Mouse (Mus musculus): ENCODE results near the gene Ptpn6. TPM values are rescaled to one million over a fixed set of nuclear protein-coding genes. Genes with fewer than 3 reads are reported as not detected.

Gene Ptpn6
- polyA plus RNA-seq, 1 experiment, result 24.2 TPM

Other genes with a start within 250 kb of the Ptpn6 start
- gene C1rl, start 245.6 kb downstream of the Ptpn6 start, polyA plus RNA-seq (2012; rRNA removed), result 4.0 and 4.1 TPM in 2 replicates
- gene C1ra, start 226.3 kb downstream of the Ptpn6 start, polyA plus RNA-seq (2012; rRNA removed), result 39.6 and 67.0 TPM in 2 replicates
- gene C1s1, start 196.4 kb downstream of the Ptpn6 start, polyA plus RNA-seq (2012; rRNA removed), result 141 and 152 TPM in 2 replicates
- 0.10 TPM in 1 of 2 replicates, not detected in the other for gene C1rb, start 168.4 kb downstream of the Ptpn6 start, polyA plus RNA-seq (2012; rRNA removed)
- 2.1 and 2.5 TPM in 2 replicates for gene C1s2, start 102.6 kb downstream of the Ptpn6 start, polyA plus RNA-seq (2012; rRNA removed)
- 141 and 147 TPM in 2 replicates for gene Lpcat3, start 75.7 kb downstream of the Ptpn6 start, polyA plus RNA-seq (2012; rRNA removed)
- 43.6 and 44.2 TPM in 2 replicates for gene Emg1, start 26.5 kb downstream of the Ptpn6 start, polyA plus RNA-seq (2012; rRNA removed)
- 131 and 138 TPM in 2 replicates for gene Phb2, start 26.4 kb downstream of the Ptpn6 start, polyA plus RNA-seq (2012; rRNA removed)
- gene Grcc10, start 2.7 kb upstream of the Ptpn6 start, polyA plus RNA-seq (2012; rRNA removed), result 329 and 371 TPM in 2 replicates
- not detected in 2 replicates for gene Gm45234, start 17.3 kb upstream of the Ptpn6 start, polyA plus RNA-seq (2012; rRNA removed)
- 22.4 and 55.8 TPM in 2 replicates for gene Atn1, start 17.8 kb upstream of the Ptpn6 start, polyA plus RNA-seq (2012; rRNA removed)
- gene Eno2, start 31.0 kb upstream of the Ptpn6 start, polyA plus RNA-seq (2012; rRNA removed), result 5.3 TPM in 2 replicates
- 3.1 and 4.6 TPM in 2 replicates for gene Lrrc23, start 41.0 kb upstream of the Ptpn6 start, polyA plus RNA-seq (2012; rRNA removed)
- 19.8 and 20.5 TPM in 2 replicates for gene Spsb2, start 69.9 kb upstream of the Ptpn6 start, polyA plus RNA-seq (2012; rRNA removed)
- 494 and 839 TPM in 2 replicates for gene Tpi1, start 75.6 kb upstream of the Ptpn6 start, polyA plus RNA-seq (2012; rRNA removed)
- gene Usp5, start 90.8 kb upstream of the Ptpn6 start, polyA plus RNA-seq (2012; rRNA removed), result 107 and 120 TPM in 2 replicates
- 7.5 and 8.2 TPM in 2 replicates for gene Cdca3, start 90.8 kb upstream of the Ptpn6 start, polyA plus RNA-seq (2012; rRNA removed)
- 0.07 and 0.51 TPM in 2 replicates for gene Gnb3, start 101.6 kb upstream of the Ptpn6 start, polyA plus RNA-seq (2012; rRNA removed)
- gene P3h3, start 119.0 kb upstream of the Ptpn6 start, polyA plus RNA-seq (2012; rRNA removed), result 21.4 and 24.2 TPM in 2 replicates
- 1.0 and 1.9 TPM in 2 replicates for gene Gpr162, start 125.3 kb upstream of the Ptpn6 start, polyA plus RNA-seq (2012; rRNA removed)
- 0.50 and 0.95 TPM in 2 replicates for gene Cd4, start 149.5 kb upstream of the Ptpn6 start, polyA plus RNA-seq (2012; rRNA removed)
- gene Lag3, start 173.0 kb upstream of the Ptpn6 start, polyA plus RNA-seq (2012; rRNA removed), result 2.4 and 3.1 TPM in 2 replicates
- 811 and 1,192 TPM in 2 replicates for gene Ptms, start 181.4 kb upstream of the Ptpn6 start, polyA plus RNA-seq (2012; rRNA removed)
- 363 and 367 TPM in 2 replicates for gene Mlf2, start 192.7 kb upstream of the Ptpn6 start, polyA plus RNA-seq (2012; rRNA removed)
- 180 and 195 TPM in 2 replicates for gene Cops7a, start 226.8 kb upstream of the Ptpn6 start, polyA plus RNA-seq (2012; rRNA removed)

All from gonadal fat pad, adult 2 months (tissue).